Mouse (Mus musculus): ENCODE data around the gene Dpf1. TPM values are rescaled to one million over a fixed set of nuclear protein-coding genes. Genes with fewer than 3 reads are reported as not detected.
A peak's percentile ranks its signal among the peaks of the same experiment; 100 is the strongest.

The Dpf1 gene
- total RNA-seq, 2 experiments from 2014 or later = 114 to 128 TPM

GRCm38 (mm10) chr7:29355406-29355805 lies 51.7 kb downstream of the Dpf1 start:
- TF ChIP-seq CTCF (IDR thresholded peaks at IDR 0.05) = no peak
- no peak overlapping the region for H3K27ac ChIP-seq
- no peak for DNase-seq (ENCODE audit: extremely low spot score in 1 of 2, low spot score in 2 of 2)
- no peak overlapping the region for H3K4me3 ChIP-seq
- intact Hi-C loops (cut with DNase I) = no loop called here

GRCm38 (mm10) chr7:29361497-29361896 lies 57.7 kb downstream of the Dpf1 start:
- no peak for TF ChIP-seq CTCF (IDR thresholded peaks at IDR 0.05)
- no peak for DNase-seq (ENCODE audit: extremely low spot score in 1 of 2, low spot score in 2 of 2)
- Histone ChIP-seq H3K4me3 (no peak overlapping the region), H3K27ac (no peak overlapping the region)
- intact Hi-C loops (cut with DNase I) = loop anchor here (10.0 kb wide), 1 partner anchor 187 kb away; the partner anchor contains the start of genes Ggn and Spred3

GRCm38 (mm10) chr7:29364052-29364451 lies 60.3 kb downstream of the Dpf1 start:
- intact Hi-C loops (cut with DNase I) = loop anchor here (2.0 to 10.0 kb wide), 2 partner anchors 115 to 189 kb away; partner anchors contain the start of genes 2200002D01Rik, Ggn and Spred3
- no peak overlapping the region for H3K4me3 ChIP-seq

DNA sequence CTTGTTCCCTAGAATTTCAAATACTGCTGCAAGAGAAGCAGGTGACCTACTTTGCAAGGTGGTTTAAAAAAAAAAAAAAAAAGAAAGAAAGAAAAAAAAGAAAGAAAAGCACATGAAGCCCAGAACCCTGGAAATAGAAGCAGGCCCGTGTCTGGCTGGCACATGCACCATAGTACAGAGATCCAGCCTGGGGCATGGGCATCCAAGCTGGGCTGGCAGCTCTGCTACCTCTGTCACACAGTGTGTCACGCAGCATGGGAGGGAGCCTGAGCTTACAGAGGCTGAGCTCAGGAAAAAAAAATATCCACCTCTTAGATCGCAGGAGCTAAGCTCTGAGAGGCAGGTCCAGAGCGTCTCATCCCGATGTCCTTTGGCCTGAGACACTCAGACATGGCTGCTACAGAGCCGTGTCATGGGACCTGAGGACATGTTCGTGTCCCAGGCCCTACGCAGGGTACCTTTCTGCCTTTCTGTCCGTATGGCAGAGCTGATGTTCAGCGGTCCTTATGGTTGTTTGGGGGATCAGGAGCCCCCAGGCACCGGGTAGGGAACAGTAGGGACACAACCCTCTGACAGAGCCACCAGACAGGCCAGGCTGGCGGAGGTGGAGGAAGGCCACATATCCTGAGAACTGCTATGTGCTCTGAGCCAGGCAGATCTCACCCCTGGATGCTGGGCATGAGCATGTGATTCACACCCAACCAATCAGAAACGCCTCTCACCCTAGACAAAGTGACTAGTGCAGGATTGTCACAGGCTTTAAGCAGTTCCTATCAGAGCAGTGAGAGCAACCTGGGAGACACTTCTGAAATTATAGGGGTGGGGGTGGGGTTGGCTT lies 63.6 kb downstream of the Dpf1 start:
- H3K4me3 ChIP-seq = no peak overlapping the region
- no peak for TF ChIP-seq CTCF (IDR thresholded peaks at IDR 0.05)

More at GRCm38 (mm10) chr7:29364052-29364451, 60.3 kb downstream of the Dpf1 start:
- TF ChIP-seq CTCF (IDR thresholded peaks at IDR 0.05) = peak; percentile 74
- H3K27ac ChIP-seq = no peak overlapping the region; the same call in 1 of the 2 replicates
- peak; percentile 65 to 75 for DNase-seq (ENCODE audit: extremely low spot score in 1 of 2, low spot score in 2 of 2)

More for the DNA sequence above, 63.6 kb downstream of the Dpf1 start:
- peak in 1 of 2 experiments; percentile 56 for DNase-seq (ENCODE audit: extremely low spot score in 1 of 2, low spot score in 2 of 2)
- peak overlapping the region; percentile 92 for H3K27ac ChIP-seq
- intact Hi-C loops (cut with DNase I) = loop anchor here (10.0 kb wide), 1 partner anchor 193 kb away; the partner anchor contains the start of genes Ggn and Spred3

Other genes with a start within 250 kb of the Dpf1 start
- gene Ryr1, start 178.8 kb upstream of the Dpf1 start, total RNA-seq (2021) = 10 to 100 TPM in 1 of 2 experiments, 1 to 10 TPM in 1; 7.7 to 10.5 TPM
- gene Rasgrp4, start 169.1 kb upstream of the Dpf1 start, total RNA-seq (2021) = 1 to 10 TPM; 1.2 to 1.4 TPM
- 10 to 100 TPM; 34.3 to 38.3 TPM for gene Fam98c, start 147.7 kb upstream of the Dpf1 start, total RNA-seq (2021)
- gene Ggn, start 133.7 kb upstream of the Dpf1 start, total RNA-seq (2021) = 1 to 10 TPM; 1.4 to 1.8 TPM
- 10 to 100 TPM; 56.0 to 59.3 TPM for gene Spred3, start 133.5 kb upstream of the Dpf1 start, total RNA-seq (2021)
- 100 to 1,000 TPM; 128 to 132 TPM for gene Psmd8, start 123.2 kb upstream of the Dpf1 start, total RNA-seq (2021)
- 1 to 10 TPM; 1.3 TPM for gene Catsperg1, start 89.9 kb upstream of the Dpf1 start, total RNA-seq (2021)
- 1 to 10 TPM; 2.9 to 3.3 TPM for gene Kcnk6, start 71.4 kb upstream of the Dpf1 start, total RNA-seq (2021)
- gene Yif1b, start 65.6 kb upstream of the Dpf1 start, total RNA-seq (2021) = 10 to 100 TPM; 44.3 to 47.2 TPM
- gene 2200002D01Rik, start 55.5 kb upstream of the Dpf1 start, total RNA-seq (2021) = under 1 TPM in 1 of 2 experiments, not detected in 1; 0.32 TPM
- gene Spint2, start 22.0 kb upstream of the Dpf1 start, total RNA-seq (2021) = 10 to 100 TPM; 26.4 to 27.8 TPM
- 10 to 100 TPM; 15.1 to 18.2 TPM for gene Ppp1r14a, start 14.6 kb upstream of the Dpf1 start, total RNA-seq (2021)
- gene Sipa1l3, start 214.7 kb downstream of the Dpf1 start, total RNA-seq (2021) = 10 to 100 TPM; 51.3 to 61.8 TPM

All from left cerebral cortex, adult 2 months (tissue).